Mouse (Mus musculus) frontal cortex, postnatal 25 days (tissue): ENCODE data around the gene Slamf1.
"Not testable (repeated sequence)": the region's sequence is repeated elsewhere in the genome, so short reads cannot be mapped to it uniquely, and the experiment has no call there.

Source experiments
- DNase-seq, 2 experiments: peaks; one replicate each; pipeline ENCODE4 v3.0.0; 2022; ENCODE audit warnings: low spot score in 2 of 2

Slamf1 gene

DNA sequence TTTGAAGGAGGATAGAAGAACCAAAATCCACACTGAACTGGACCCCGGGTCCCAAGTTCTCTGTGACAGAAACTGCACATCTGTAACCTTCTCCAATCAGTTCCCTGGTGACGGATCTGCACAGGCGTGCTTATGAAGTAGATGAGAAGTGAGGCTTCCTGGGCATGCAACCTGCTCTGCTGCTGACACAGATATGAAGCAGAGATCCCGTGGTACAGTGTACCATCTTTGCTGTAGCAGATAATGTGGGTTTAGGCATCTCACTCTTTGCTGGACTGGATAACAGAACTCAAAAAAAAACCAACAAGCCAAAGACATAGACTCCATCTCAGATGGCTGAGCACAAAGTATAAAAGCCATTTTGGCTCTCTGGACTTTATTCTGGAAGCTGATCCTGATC, 32.7 kb downstream of the Slamf1 start:
- no peak for DNase-seq

- DNase-seq, result not testable (repeated sequence)
Observed at GRCm38 (mm10) chr1:171811048-171811447, 44.1 kb downstream of the Slamf1 start.

DNA sequence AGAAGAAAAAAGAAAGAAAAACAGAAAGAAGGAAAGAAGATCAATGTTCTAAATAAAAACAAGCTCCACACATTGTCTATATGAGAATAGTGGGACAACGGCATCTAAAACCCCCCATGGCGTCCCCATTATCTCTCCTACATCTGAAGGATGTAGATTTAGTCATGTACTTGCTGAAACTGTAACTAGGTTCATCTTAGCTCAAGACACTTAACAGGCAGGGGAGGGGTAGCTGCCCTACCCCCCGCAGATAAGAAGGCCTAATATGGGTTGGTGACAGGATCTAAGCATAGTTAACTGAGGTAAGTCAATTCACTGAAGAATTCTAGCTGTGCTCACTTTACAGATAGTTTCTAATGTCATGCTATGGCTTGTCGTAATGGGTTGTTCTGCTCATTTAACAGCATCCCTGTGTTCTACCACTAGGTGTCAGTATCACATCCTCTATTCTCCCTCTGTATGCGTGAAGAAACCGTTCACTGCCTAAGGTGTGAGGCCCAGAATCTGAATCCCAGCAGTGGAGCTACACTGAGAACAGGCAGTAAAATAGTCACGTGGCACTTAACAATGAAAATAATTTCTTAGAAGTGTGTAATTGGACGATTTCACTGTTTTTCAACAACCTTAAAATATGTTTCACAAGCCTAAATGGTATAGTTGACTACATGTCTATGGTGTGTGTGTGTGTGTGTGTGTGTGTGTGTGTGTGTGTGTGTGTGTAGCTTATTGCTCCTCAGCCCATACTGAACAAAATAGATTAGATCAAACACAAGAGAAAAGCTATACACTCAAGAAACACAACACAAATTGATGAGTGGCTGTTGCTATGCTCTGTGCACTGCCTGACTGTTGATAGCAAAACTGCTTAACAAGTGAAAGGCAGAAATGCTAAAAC, 48.9 kb downstream of the Slamf1 start:
- peak in 1 of 2 experiments; percentile 26 for DNase-seq

DNA sequence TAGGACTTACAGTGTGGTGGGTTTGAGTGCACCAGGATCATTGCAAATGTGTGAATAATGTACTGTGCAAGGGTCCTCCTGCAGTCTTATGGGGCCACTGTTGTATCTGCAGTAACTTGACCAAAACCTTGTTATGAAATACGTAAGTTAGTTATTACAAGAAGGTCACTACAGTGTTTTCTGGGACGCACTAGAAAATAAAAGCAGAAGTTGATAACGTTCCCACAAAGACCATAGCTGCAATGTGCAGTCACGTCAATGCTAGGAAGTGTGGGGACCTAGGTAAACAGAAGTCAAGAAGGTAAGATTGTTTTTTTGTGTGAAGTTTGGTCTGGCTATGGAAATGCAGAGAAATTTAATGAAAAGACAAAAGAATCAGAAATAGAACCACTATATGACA, 50.1 kb downstream of the Slamf1 start:
- no peak for DNase-seq

- no peak for DNase-seq
Observed at GRCm38 (mm10) chr1:171821331-171821730, 54.4 kb downstream of the Slamf1 start.

GRCm38 (mm10) chr1:171825462-171825861, 58.5 kb downstream of the Slamf1 start:
- no peak for DNase-seq

DNA sequence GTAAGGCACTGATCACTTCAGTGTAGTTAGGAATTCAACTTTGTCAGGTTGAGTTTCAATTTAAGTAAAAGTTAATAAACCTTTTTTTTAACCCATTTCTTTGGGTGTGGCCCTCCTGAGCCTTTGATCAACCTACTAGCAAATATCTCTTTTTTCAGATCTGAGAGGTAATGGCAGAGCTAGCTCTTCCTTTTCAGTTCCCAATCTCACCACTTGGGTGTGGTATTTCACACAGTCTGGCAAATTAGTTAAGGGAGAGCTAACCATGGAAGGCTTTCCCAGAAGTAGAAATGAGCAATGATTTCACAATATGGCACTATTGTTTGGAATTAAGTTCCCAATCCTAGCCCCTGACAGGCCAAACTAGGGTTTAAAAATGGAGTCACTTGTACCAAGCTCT, 59.2 kb downstream of the Slamf1 start:
- no peak for DNase-seq

DNA sequence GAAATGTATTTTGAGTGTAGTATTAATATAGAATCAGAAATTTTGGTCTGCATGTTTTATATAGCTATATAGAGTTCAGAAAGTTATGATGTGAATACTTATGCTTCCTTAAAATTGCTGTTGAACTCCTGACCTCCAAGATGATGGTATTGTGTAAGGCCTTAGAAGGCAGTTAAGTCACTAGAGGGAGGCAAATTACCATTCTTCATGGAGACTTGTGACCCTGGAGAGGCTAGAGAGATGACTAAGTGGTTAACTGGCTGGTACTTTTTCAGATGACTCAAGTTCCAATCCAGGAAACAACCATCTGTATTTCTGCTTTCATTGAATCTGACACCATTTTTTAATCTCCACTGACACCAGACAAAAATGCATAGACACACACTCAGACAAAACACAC, 60.7 kb downstream of the Slamf1 start:
- no peak for DNase-seq

DNA sequence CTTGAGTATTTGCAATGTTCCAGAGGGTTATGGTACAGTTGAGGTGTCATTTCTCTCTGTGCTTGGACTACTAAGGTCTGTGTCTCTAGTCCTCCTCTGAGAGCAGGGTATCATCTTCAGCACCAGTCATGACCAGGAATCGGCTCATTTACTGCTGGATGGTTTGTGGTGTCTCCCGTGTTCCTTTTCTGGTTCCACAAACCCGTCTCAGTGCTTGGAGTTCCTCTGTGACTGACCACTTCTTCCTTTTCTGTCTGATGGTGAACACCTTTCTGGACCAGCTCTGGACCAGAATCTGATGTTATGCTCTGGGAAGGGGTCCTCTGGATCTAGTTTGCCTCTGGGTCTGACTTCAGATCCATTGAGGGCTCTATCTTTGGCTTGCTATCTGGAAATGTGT, 72.6 kb downstream of the Slamf1 start, which contains the start of gene Cd84:
TSS of gene Cd84 (plus strand) at position 210 of the 400 bp plus-strand sequence.
- DNase-seq, result no peak

DNA sequence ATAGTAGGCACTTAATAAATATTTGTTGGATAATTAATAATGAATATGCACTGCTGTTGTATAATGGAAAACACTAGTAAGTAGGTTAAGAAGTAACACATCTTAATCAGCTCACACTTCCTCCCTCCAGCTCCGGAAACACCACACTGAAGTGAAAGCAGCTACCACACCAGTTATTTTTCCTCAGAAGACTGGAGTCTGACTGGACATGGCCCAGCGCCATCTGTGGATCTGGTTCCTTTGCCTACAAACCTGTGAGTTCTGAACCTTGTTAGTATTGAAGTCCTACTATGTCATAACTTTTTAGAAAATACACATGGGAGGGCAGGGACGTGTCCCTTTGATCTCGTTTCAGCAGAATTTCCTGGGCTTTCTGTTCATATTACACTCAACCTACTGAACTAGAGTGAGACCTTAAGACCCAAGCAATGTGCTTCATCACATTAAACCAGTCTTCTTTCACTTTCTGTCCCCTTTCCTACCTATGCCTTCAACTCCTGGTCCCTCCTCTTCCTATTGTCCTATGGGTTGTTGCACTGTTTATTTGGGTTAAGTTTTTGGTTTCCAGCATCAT, 73.6 kb downstream of the Slamf1 start:
- DNase-seq, result no peak

- DNase-seq, result no peak
Observed at GRCm38 (mm10) chr1:171845035-171845754, 78.3 kb downstream of the Slamf1 start.

DNA sequence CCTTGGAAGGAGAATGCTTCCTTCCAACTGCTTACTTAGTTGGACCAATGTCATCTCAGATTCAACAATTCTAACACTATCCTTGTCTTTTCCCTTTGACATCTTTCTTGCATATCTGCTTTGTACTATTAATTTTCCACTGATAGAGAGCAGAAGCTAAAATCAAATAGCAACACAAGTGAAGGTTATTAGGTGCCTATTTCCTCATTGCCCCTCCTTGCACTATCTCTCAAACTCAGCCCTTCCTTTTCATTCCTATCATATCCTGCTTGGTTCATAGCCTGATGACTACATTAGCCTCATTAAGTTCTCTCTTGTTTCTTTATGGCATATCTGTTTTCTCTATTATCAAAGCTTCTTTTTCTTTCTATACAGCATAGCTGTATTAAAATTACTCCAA, 81.3 kb downstream of the Slamf1 start:
- no peak for DNase-seq

- DNase-seq, result no peak
Observed at GRCm38 (mm10) chr1:171848757-171849156, 81.8 kb downstream of the Slamf1 start.

DNA sequence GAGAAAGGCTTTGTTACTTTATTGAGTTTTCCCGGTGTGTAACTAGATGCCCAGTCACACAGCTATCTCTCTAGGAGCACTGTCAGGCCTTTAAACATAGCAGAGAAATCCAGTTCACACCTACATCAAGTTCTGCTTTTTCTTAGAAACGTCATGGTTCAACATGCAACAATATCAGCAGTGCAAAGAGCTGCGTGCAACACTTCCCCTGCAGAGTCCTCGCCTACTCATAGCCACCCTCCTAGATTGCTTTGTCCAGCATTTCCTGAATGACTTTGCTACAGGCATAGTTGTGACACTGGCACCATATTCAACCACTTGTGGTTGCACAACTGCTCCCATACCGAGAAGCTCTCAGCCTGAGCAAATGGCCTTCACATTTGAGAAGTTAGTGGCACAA, 82.5 kb downstream of the Slamf1 start:
- DNase-seq, result no peak
